8 mouse cellular contexts compared by ENCODE assay signal in genomic region chr16:90284916-90285315, GRCm38 (mm10). TPM values are rescaled to one million over a fixed set of nuclear protein-coding genes. Genes with fewer than 3 reads are reported as not detected.
A peak's percentile ranks its signal among the peaks of the same experiment; 100 is the strongest.
DNase-seq lines count a peak whose midpoint lies in the region; ATAC-seq and TF ChIP-seq lines count a peak whose summit lies in the region.

No protein-coding gene starts in this region.

- H3K36me3 ChIP-seq in heart, embryonic 15.5 days, result no peaks in the 10 kb centered on the region
- no peaks in the 10 kb centered on the region for H3K36me3 ChIP-seq in forebrain, embryonic 16.5 days (ENCODE audit: control insufficient read depth, insufficient read depth)
- no peaks in the 10 kb centered on the region for H3K36me3 ChIP-seq in liver, embryonic 14.5 days (replicated peaks; ENCODE audit: control insufficient read depth, insufficient read depth, low read depth)
- no peaks in the 10 kb centered on the region for H3K36me3 ChIP-seq in stomach, embryonic 16.5 days (ENCODE audit: control insufficient read depth, insufficient read depth, low read length)

- TF ChIP-seq EP300 in liver, embryonic 14.5 days (IDR thresholded peaks at IDR 0.05; ENCODE audit: low read depth), result no peak

- H3K27me3 ChIP-seq in heart, embryonic 15.5 days, result no peaks in the 10 kb centered on the region
- no peaks in the 10 kb centered on the region for H3K27me3 ChIP-seq in forebrain, embryonic 16.5 days (replicated peaks; ENCODE audit: control insufficient read depth, insufficient read depth, low read length)
- no peaks in the 10 kb centered on the region for H3K27me3 ChIP-seq in liver, embryonic 14.5 days (ENCODE audit: control insufficient read depth, insufficient read depth, low read length)
- H3K27me3 ChIP-seq in stomach, embryonic 16.5 days (ENCODE audit: control insufficient read depth, insufficient read depth, low read length), result no peaks in the 10 kb centered on the region

- H3K9ac ChIP-seq in heart, embryonic 15.5 days, result peak overlapping the region; percentile 75
- H3K9ac ChIP-seq in forebrain, embryonic 16.5 days (replicated peaks; ENCODE audit: low read depth, low read length), result peak overlapping the region; percentile 67
- H3K9ac ChIP-seq in liver, embryonic 14.5 days (replicated peaks), result peak overlapping the region; percentile 60
- H3K9ac ChIP-seq in stomach, embryonic 16.5 days (ENCODE audit: low read length), result peak overlapping the region; percentile 99

- no peak for ATAC-seq in heart, embryonic 15.5 days (replicated peaks; ENCODE audit: insufficient number of reproducible peaks, insufficient read depth, low FRiP score, low read depth)
- ATAC-seq in forebrain, embryonic 16.5 days, result 0 out of 2 replicates have a peak, but pooled peaks have one; percentile 0
- ATAC-seq in liver, embryonic 14.5 days (ENCODE audit: insufficient read depth), result no peak; the same call in 1 of the 2 replicates
- no peak for ATAC-seq in stomach, embryonic 16.5 days (ENCODE audit: insufficient read depth, low FRiP score)
- no peak for ATAC-seq in inflammation-experienced regulatory T-cells, adult 6 months

- no peak for DNase-seq in heart, postnatal 14 days
- DNase-seq in liver, embryonic 14.5 days (ENCODE audit: low read depth in 3 of 3, low spot score in 3 of 3), result no peak
- DNase-seq in layer of hippocampus, adult 9-10 months (ENCODE audit: low spot score), result no peak

- WGBS in heart, embryonic 15.5 days, result 5% methylated on average over 15 of the region's 15 CpGs
- 8% methylated on average over 15 of the region's 15 CpGs for WGBS in bone marrow, adult 2 months
- 4% methylated on average over 15 of the region's 15 CpGs for WGBS in forebrain, embryonic 16.5 days
- 7% methylated on average over 15 of the region's 15 CpGs for WGBS in liver, embryonic 14.5 days (ENCODE audit: insufficient replicate concordance)
- WGBS in stomach, embryonic 16.5 days, result 4% methylated on average over 15 of the region's 15 CpGs

- peak overlapping the region; percentile 85 for H3K4me2 ChIP-seq in heart, embryonic 15.5 days
- H3K4me2 ChIP-seq in forebrain, embryonic 16.5 days (ENCODE audit: low read length), result peak overlapping the region; percentile 67
- peak overlapping the region; percentile 87 for H3K4me2 ChIP-seq in liver, embryonic 14.5 days (ENCODE audit: low read depth)
- H3K4me2 ChIP-seq in stomach, embryonic 16.5 days (ENCODE audit: low read depth, low read length), result peak overlapping the region; percentile 64

- no peak for TF ChIP-seq CTCF in bone marrow, adult 2 months (IDR thresholded peaks at IDR 0.05; ENCODE audit: control insufficient read depth, insufficient read depth, low read length)
- TF ChIP-seq CTCF in liver, embryonic 14.5 days (IDR thresholded peaks at IDR 0.05; ENCODE audit: low read depth), result no peak

- no peak for TF ChIP-seq POLR2A in bone marrow, adult 2 months (IDR thresholded peaks at IDR 0.05; ENCODE audit: borderline replicate concordance, control insufficient read depth, low read depth, low read length)

- peak overlapping the region; percentile 96 for H3K27ac ChIP-seq in heart, embryonic 15.5 days
- peak overlapping the region; percentile 14 for H3K27ac ChIP-seq in bone marrow, adult 2 months (ENCODE audit: control insufficient read depth, insufficient read depth, low read depth, low read length, poor library complexity)
- no peak overlapping the region for H3K27ac ChIP-seq in forebrain, embryonic 16.5 days (ENCODE audit: low read length)
- H3K27ac ChIP-seq in liver, embryonic 14.5 days, result peak overlapping the region; percentile 21
- H3K27ac ChIP-seq in stomach, embryonic 16.5 days (ENCODE audit: low read length), result peak overlapping the region; percentile 78

- peaks cover 39% of the 10 kb centered on the region for H3K4me1 ChIP-seq in heart, embryonic 15.5 days (replicated peaks)
- peaks cover 2% of the 10 kb centered on the region for H3K4me1 ChIP-seq in bone marrow, adult 2 months (ENCODE audit: control insufficient read depth, insufficient read depth, low read length)
- peaks cover 29% of the 10 kb centered on the region for H3K4me1 ChIP-seq in forebrain, embryonic 16.5 days (replicated peaks; ENCODE audit: control insufficient read depth, insufficient read depth, low read length)
- H3K4me1 ChIP-seq in liver, embryonic 14.5 days (replicated peaks; ENCODE audit: control insufficient read depth in 2 of 2, insufficient read depth in 2 of 2, low read length in 1 of 2), result peaks cover 28 to 36% of the 10 kb centered on the region in 2 experiments
- H3K4me1 ChIP-seq in stomach, embryonic 16.5 days (ENCODE audit: control insufficient read depth, insufficient read depth, low read length), result peaks cover 22% of the 10 kb centered on the region

- peak overlapping the region; percentile 98 for H3K4me3 ChIP-seq in heart, embryonic 15.5 days
- H3K4me3 ChIP-seq in bone marrow, adult 2 months (replicated peaks; ENCODE audit: control insufficient read depth, low read depth, low read length), result peak overlapping the region; percentile 58
- peak overlapping the region; percentile 100 for H3K4me3 ChIP-seq in forebrain, embryonic 16.5 days (replicated peaks; ENCODE audit: low read length)
- peak overlapping the region; percentile 77 to 100 for H3K4me3 ChIP-seq in liver, embryonic 14.5 days (ENCODE audit: insufficient read depth in 1 of 2, low read depth in 2 of 2, low read length in 2 of 2)
- H3K4me3 ChIP-seq in stomach, embryonic 16.5 days (replicated peaks; ENCODE audit: low read length), result peak overlapping the region; percentile 100

- H3K9me3 ChIP-seq in heart, embryonic 15.5 days (replicated peaks), result no peaks in the 10 kb centered on the region
- H3K9me3 ChIP-seq in forebrain, embryonic 16.5 days (ENCODE audit: control insufficient read depth, low read length), result no peaks in the 10 kb centered on the region
- H3K9me3 ChIP-seq in liver, embryonic 14.5 days (ENCODE audit: control insufficient read depth, low read length), result no peaks in the 10 kb centered on the region
- no peaks in the 10 kb centered on the region for H3K9me3 ChIP-seq in stomach, embryonic 16.5 days (replicated peaks; ENCODE audit: control insufficient read depth, low read length)

- intact Hi-C loops in heart, postnatal 14 days (cut with DNase I), result loop anchor here (10.0 kb wide), 1 partner anchor 760 kb away; the partner anchor contains the start of gene Paxbp1

RNA-seq across cellular contexts. Expression of gene Scaf4, which starts 0.6 kb away (rescaled TPM):
- polyA plus RNA-seq in heart, embryonic 15.5 days (2015; fragmentation: Nextera tagmentation; extraction: Ambion mirVana), result 15.5 and 21.6 TPM in 2 replicates
- total RNA-seq in heart, postnatal 14 days (2021), result 10 to 100 TPM; 26.9 to 28.3 TPM
- 27.2 and 30.0 TPM in 2 replicates for polyA plus RNA-seq in bone marrow, adult 2 months (2011; ENCODE audit: insufficient read depth, insufficient read length, low replicate concordance, missing spikeins)
- polyA plus RNA-seq in forebrain, embryonic 16.5 days (2015; fragmentation: Nextera tagmentation; extraction: Ambion mirVana), result 24.7 and 25.6 TPM in 2 replicates
- polyA plus RNA-seq in liver, embryonic 14.5 days (2012; rRNA removed), result 21.8 and 23.5 TPM in 2 replicates
- polyA plus RNA-seq in liver, embryonic 14.5 days (2014; fragmentation: Nextera tagmentation; extraction: Ambion mirVana), result 9.0 and 10.1 TPM in 2 replicates
- 12.8 and 15.1 TPM in 2 replicates for polyA plus RNA-seq in stomach, embryonic 16.5 days (2015; fragmentation: Nextera tagmentation; extraction: Ambion mirVana)
- polyA plus RNA-seq in inflammation-experienced regulatory T-cells, adult 6 months (2017; shearing (Covaris generic)), result 10 to 100 TPM in 1 of 3 experiments, 1 to 10 TPM in 2; 7.7 to 13.8 (median 9.6) TPM
